Mouse (Mus musculus): ENCODE results near the gene Sik2.

The Sik2 gene

DNA sequence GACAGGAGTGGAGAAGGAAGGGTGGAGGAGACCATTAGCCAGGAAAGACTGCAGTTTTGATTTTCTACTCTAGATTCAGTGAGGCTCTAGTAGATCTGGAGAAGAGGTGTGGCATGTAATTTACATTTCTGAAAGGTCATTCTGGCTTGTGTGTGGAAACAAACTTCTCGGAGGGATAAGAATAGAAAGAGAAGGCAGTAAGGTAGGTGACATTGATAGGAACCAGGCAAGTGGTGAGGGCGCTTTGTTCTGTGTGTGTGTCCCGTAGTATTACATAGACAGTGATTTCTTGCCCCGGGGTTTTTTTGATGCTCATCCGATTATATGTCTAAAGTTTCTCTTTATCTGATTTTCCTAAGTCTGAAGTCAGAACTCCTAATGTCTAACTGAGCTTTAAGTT lies 144.0 kb downstream of the Sik2 start:
- DNase-seq = no peak

DNA sequence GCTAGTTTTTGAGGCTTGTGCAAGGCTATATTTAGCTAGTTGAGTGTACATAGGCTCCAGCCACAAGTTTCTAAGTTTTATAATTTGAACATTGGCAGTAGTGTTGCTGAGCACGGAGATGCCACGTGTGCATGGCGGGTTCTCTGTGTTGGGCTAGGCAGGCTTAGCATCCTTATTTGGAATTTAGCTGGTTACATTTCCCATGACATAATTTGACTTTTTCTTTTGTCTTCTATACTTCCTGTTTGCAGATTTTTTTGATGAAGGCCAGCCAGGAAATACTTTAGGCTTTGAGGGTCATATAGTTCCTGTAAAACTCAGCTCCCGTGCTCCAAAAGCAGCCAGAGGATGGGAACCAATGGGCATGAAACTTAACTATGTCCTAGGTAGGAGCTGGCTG lies 145.0 kb downstream of the Sik2 start:
- no peak for DNase-seq

DNA sequence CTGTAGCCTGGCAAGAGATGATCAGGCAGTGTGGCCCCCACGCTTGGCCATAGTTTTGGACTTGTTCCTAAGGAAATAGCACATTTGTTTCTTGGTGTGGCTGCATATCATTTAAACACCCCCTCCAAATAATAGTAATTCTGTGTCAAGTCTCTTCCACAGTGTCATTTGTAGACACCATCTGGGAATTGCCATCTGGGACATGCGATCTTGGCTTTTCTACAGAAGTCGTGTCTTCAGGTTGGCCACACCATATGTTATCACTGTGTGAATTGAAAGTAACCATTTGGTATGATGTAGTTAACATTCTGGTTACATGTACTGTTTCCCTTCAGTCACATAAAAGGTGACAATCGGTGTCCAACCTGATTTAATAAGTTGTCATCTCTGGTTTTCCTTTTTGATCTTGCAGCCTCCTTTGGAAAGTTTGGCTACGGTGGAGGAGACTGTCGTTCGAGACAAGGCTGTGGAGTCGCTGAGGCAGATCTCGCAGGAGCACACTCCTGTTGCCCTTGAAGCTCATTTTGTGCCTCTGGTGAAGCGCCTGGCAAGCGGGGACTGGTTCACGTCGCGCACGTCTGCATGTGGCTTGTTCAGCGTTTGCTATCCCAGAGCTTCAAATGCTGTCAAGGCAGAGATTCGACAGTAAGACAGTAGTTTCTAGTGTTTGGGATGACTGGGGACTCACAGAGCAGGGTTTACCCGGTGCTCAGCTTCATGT lies 147.6 kb downstream of the Sik2 start:
- DNase-seq = peak; percentile 61 to 82

DNA sequence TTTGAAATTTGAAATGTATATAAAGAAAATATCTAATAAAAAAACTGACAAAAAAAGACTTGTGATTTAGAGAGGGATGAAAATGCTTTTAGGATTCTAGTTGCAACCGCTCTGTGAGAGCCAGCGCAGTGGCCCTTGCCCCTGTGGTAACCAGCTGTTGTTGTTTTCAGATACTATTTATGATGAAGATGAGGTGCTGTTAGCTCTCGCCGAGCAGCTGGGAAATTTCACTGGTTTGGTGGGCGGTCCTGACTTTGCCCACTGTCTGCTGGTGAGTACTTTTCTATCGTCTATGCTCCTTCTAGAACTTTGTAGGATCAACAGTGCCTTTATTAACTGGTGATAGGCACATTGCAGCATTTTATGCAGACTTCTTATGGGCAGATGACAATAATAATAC lies 150.2 kb downstream of the Sik2 start:
- no peak for DNase-seq

DNA sequence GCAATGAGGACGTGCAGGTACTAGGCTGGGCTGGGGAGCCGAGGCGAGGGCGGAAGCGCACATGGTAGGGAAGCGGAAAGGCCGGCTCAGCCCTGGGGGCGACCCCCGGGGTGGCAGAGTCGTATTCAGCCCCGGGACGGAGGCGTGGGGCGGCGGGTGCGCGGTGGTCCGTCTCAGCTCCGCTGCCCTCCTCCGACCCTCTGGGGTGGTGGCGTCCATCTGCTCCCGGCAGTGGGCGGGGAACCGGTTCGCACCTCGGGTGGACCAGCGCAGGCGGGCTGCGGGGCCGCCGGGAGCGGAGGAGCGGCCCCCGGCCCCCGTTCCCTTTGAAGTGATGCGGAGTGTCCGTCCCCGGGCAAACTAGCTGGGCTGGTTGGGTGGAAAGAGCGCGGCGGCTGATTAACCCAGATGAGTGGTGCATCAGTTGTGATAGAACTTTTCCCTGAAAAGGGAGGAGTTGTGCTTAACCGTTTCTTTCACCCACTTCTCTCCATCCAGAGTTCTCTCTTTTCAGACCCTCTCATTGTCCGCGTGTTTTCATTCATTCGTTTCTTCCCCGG lies 151.7 kb downstream of the Sik2 start:
- DNase-seq = no peak

DNA sequence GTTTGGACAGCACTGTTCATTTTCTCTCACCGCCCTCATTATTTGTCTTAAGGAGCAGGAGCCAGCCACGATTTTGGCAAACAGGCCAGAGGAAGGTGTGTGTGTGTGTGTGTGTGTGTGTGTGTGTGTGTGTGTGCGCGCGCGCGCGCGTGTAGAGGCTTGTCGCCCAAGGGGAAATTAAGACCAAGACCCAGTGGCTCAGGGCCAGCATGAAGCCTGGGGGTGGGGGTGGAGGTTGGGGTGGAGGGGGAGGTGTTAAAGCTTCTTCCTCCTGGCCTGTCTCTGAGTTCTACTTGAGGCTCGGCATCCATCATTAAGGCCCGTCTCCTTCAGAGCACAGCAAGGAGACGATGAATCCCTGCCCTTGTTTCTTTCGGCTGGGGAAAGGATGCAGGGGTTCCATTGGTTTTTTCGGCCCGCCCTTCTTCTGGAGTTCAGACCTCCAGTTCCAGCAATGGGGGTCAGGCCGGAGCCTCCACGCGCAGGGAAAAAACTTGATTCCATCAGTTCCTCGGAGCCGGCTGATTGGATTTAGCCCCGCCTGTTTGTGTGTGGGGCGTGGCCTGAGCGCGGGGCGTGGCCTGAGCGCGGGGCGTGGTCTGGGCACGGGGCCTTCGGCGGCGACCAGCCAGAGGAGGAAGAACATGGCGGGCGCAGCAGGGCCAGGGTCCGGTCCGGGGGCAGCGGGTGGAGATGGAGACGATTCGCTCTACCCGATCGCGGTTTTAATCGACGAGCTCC lies 152.4 kb downstream of the Sik2 start:
- peak; percentile 95 to 97 for DNase-seq

DNA sequence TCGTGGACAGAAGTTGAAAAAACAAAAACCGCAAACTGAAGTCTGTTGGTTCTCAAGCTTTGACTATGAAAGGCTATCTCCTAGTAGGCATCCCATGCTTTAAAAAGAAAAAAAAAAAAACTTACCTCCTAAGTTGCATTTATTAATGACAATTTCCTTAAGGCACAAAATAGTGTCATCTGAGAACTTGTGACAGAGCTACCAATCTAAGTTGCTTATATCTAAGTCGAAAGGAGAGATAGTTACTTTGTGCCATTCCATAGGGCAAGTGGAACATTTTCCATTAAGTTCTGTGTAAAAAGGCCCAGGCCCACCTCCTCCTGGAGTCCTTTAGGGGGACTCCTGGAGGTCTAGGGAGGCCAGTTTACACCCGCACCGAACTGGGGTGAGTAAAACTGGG lies 153.1 kb downstream of the Sik2 start:
- DNase-seq = no peak

DNA sequence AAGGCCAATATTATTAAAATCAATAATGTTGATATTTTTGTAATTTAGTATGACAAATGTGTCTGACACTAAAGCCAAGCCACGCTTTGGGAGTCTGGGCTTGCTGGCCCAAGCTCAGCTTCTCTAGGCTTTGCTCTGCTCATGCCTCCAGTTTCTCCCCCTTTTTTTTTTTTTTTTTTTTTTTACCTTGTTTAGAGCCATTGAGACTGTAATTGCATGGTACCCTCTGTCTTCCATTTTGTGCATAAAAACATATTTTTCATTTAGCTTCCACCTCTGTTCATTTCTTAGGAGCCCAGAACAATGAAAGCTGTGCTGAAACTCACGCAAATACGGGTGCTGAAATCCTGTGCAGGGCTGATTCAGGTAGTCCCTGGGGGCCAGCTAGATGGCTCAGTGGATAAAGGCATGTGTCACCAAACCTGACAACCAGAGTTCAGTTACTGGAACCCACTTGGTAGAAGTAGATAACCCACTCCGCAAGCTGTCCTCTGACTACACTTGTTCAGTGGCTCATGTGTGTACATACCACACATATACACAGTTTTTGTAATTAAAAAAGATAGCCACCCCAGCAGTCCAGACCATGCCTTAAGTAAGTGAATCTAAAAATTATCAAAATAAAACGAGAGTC lies 153.6 kb downstream of the Sik2 start:
- no peak for DNase-seq

DNA sequence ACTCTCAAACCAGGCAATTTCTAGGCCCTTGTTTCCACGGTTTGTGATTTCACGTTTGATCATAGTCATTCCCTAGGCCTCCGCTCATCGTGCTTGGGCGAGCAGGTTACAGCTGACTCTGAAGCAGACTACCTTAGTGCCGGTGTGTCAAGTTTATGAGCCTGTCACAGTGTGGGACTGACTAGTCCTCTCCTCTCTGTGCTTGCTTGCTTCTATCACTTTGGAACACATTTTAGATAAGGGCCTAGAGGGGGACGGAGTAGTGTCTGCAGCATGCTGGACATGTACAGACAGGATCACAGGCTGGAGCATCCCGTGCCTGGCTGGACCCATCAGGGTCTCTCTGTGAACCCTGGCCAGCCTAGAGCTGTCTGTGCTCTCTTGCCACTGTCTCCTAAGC lies 154.5 kb downstream of the Sik2 start:
- DNase-seq = no peak

DNA sequence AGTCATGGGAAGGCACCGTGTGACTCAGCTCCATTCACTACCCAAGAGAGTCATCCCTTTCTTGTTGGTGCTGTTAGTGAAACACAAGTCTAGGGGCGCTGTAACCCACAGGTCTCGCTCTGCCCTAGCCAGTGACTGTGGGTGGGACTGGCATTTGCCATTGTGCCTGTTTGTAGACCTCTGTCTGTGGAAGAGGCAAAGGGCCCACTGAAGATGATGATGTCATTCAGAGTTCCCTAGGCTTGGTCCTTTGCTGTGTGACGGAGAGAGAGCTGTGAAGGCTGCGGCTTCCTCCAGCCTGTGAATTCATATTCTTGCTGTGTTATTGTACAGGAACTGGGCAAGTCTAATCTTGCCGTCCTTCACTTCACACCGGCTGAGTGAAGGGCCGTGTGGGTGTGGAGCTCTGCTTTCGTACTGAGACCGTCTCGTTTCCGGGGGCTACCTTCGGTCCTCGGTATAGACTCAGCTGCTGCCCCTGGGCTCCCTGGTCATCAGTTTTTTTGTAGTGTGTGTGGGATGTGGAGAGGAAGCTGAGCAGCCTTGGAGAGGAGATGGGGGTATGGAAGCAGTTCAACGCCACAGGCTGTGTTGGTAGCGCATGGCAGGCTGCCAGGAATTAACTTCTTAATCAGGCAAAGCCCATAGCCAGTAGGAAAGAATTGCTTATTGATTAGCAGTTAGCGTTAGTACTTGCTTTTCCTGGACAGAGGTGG lies 156.1 kb downstream of the Sik2 start:
- DNase-seq = peak; percentile 55 to 59

DNA sequence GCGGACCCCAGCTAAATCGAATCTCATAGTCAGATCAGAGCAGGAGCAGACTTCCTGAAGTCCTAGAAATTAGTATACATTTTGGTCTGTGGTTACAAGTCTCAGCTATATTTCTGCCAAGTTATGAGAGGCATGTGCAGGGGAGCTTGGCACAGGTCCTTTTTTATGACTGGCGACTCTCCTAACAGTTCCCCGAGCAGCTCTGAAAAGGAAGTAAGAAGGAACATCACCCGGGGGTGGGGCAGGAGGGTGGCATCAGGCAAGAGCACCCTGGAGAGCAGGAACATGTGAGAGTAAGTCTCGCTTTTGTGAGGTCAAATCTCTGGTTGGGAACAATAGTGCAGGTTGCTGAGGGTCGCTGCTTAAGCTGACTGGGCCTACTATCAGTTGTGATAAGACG lies 158.2 kb downstream of the Sik2 start:
- no peak for DNase-seq

DNA sequence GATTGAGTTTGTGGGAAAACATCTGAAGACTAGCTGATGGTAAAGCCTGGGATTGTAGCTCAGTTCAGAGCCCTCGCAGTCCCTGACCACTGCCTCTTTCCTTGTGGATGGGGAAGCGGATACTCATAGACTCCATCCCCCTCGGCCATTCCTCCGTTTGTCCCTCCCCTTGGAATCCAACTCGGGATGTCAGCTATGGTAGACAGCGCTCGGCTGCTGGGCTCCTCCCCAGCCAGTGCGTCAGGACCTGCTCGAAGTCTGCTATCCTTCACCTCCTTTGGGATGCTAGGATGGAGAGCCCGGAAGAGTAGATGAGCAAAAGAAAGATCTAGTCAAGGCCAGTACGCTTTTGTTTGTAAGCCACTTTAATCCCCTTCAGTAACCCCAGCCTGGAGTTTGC lies 158.6 kb downstream of the Sik2 start:
- no peak for DNase-seq

DNA sequence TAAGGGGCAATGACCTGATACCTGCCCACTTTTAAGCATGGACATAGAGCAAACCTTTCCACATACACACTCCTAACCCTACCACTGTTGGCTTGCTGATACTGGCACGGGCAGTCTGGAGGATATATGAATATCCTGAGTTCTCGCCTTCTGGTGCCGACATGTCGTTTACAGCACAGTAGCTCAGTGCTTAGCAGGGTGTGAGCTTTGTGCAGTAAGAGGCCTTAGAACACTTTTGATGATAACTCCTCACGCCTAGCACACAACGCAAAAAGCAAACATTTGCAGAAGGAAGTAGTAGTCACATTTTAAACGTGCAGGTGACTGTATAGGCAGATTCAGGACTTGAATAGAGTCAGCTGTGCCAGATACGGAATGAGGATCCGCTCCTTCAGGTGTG lies 159.1 kb downstream of the Sik2 start:
- DNase-seq = no peak

DNA sequence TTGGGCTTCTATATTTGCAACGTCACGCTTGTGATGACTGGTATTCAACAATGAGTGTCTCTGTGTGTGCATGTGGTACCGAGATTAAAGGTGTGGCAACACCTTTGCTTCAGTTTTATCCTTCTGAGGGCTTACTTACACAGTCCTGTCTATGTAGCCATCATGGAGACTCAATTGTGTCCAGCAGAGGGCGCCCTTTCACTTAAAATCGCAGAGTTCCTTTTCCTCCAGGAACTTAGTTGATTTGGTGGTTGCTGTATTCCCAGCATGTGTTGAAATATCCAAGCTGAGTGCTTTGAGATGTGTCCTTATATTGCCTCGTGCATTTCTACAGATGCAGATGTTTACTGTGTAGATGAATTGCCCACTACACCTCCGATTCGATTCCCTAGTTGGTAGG lies 159.6 kb downstream of the Sik2 start:
- DNase-seq = peak; percentile 95 to 98

DNA sequence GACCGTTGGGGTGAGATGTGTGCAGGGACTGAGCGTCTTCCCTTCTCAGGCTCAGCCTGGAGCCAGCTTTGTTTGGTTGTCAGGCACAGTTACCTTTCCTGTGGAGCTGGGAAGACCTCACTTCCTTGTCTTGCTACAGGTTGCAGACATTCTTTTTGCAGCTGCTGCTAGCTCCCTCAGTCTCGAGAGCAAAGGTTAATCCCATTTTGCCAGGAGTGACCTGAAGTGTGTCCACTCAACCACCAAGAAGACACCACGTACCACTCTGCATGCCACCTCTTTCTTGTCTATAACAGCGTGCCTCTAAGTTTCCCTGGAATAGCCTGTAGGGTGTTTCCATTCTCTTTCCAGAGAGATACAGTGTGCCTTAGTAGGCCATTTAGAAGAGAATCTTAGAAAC lies 160.1 kb downstream of the Sik2 start:
- no peak for DNase-seq

DNA sequence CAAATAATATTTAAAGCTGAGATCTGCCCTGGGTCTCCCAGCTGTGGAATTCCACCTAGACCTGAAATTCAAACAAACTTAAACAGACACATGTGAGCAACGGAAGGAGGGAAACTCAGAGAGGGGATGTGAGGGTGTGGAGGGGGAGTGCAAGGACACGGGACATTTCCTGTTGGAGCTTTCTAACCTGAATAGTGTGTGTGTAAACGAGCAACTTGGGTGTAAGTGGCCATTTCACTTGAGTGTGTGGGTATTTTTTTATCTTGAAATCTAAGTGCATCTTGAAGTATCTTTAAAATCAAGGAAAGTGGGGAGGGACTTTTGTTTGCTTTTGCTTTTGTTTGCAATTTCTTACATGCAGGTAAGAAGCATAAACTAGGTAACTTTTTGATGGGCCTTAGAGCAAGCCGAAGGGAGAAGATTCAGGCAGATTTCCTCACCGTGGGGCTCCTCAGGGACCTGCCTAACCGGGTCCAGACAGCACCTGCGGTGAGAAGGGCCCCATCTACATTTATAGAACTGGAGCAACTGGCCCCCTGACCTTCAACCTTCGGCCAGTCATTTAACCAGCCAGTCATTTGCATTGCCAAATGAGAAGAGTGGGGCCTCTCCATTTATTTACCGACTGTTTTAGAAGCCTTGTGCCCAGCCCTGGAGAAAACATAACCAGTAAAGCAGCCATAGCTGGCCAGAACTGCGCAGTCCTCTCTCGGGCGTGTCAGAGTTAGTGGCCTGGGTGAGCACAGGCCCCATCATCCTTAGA lies 161.1 kb downstream of the Sik2 start:
- DNase-seq = no peak

DNA sequence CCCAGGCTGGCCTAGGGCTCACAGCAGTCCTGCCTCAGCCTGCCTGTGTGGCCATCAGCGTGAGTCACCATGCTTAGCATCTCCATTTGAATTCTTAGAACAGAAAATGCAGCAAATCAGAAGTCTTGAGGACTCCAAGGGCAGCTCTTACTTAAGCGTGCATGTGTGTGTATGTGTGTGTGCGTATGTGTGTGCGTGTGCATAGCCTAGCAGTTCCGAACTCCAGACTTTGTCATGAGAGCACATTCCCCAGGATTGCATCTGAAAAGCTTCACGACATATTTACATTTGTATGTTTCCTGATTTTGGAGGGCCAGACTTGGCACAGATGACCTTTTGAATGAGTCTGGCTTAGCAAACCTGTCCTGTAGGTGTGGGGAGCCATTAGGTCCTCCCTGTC lies 161.7 kb downstream of the Sik2 start:
- no peak for DNase-seq

DNA sequence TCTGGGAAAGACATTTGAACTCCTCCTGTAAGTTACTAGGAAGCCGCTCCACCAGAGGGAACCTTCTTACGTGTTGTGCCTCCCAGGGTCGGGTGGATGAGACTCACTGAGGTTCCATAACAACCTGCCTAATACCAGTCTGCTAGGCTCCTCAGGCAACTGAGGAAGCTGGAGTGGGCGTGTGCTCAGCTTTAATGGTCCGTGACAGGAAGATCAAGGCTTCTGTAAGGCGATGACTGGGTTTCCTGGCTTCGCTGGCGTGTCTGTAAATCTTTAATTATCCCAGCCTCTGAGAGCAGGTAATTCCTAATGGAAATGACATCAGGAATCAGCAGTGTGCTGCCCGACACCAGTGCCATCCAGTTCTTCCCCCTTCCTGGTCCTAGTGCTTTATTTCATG lies 163.3 kb downstream of the Sik2 start:
- DNase-seq = no peak

DNA sequence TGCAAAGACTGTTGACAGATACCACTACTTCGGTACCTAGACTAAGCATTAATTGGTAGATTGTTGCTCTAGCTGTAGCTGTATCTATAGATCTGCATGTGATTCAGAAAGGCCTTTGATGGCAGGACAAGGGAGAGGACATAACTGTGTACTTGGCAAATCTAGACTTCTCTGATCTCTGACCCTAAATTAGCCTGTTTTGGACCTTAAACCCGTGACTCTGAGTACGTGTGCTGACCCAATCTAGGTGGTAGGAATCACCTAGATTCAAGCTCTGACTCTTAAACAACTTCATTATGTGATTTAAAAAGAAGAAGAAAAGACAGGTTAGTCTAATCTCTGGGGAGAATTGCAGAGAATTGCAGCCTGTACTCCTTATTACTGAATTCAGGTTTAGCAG lies 163.8 kb downstream of the Sik2 start, which contains the start of gene Ppp2r1b:
Gene Ppp2r1b, plus strand, starts transcription at position 221 of the 400 bp plus-strand sequence.
- no peak for DNase-seq

Measured in cerebellum, postnatal 14 days (tissue).